Mouse (Mus musculus): Measurements from ENCODE around the gene Reln. TPM values are rescaled to one million over a fixed set of nuclear protein-coding genes. Genes with fewer than 3 reads are reported as not detected.

The Reln gene
- total RNA-seq, 2 experiments from 2014 or later, result 1.6 to 2.0 TPM

GRCm38 (mm10) chr5:21947610-21948381 is 396.7 kb downstream of the Reln start:
- DNase-seq, result no peak
- intact Hi-C loops (cut with DNase I), result no loop called here

GRCm38 (mm10) chr5:21944579-21944978 is 399.9 kb downstream of the Reln start:
- intact Hi-C loops (cut with DNase I), result no loop called here
- no peak for DNase-seq

GRCm38 (mm10) chr5:21939405-21939804 is 405.1 kb downstream of the Reln start:
- intact Hi-C loops (cut with DNase I), result no loop called here
- DNase-seq, result no peak

GRCm38 (mm10) chr5:21938138-21938537 is 406.4 kb downstream of the Reln start:
- intact Hi-C loops (cut with DNase I), result no loop called here
- no peak for DNase-seq

- DNase-seq, result no peak
- intact Hi-C loops (cut with DNase I), result no loop called here
Measured at GRCm38 (mm10) chr5:21936627-21937026, 407.9 kb downstream of the Reln start.

- intact Hi-C loops (cut with DNase I), result no loop called here
- DNase-seq, result no peak
Measured at GRCm38 (mm10) chr5:21936096-21936495, 408.4 kb downstream of the Reln start.

GRCm38 (mm10) chr5:21934811-21935396 is 409.6 kb downstream of the Reln start:
- intact Hi-C loops (cut with DNase I), result no loop called here

GRCm38 (mm10) chr5:21934173-21934698 is 410.3 kb downstream of the Reln start:
- intact Hi-C loops (cut with DNase I), result no loop called here
- no peak for DNase-seq

More at GRCm38 (mm10) chr5:21934811-21935396, 409.6 kb downstream of the Reln start:
- no peak for DNase-seq

- no peak for DNase-seq
- intact Hi-C loops (cut with DNase I), result no loop called here
Measured at GRCm38 (mm10) chr5:21933340-21934075, 411.0 kb downstream of the Reln start.

GRCm38 (mm10) chr5:21931151-21931550 is 413.4 kb downstream of the Reln start:
- no peak for DNase-seq
- intact Hi-C loops (cut with DNase I), result no loop called here

- intact Hi-C loops (cut with DNase I), result no loop called here
Measured at GRCm38 (mm10) chr5:21920310-21920709, 424.2 kb downstream of the Reln start.

GRCm38 (mm10) chr5:21919281-21919780 is 425.2 kb downstream of the Reln start:
- intact Hi-C loops (cut with DNase I), result no loop called here
- no peak for DNase-seq

More at GRCm38 (mm10) chr5:21920310-21920709, 424.2 kb downstream of the Reln start:
- DNase-seq, result no peak

- DNase-seq, result no peak
- intact Hi-C loops (cut with DNase I), result no loop called here
Measured at GRCm38 (mm10) chr5:21915973-21916372, 428.5 kb downstream of the Reln start.

- no peak for DNase-seq
- intact Hi-C loops (cut with DNase I), result no loop called here
Measured at GRCm38 (mm10) chr5:21914776-21915175, 429.7 kb downstream of the Reln start.

GRCm38 (mm10) chr5:21912835-21913530 is 431.5 kb downstream of the Reln start:
- intact Hi-C loops (cut with DNase I), result no loop called here
- DNase-seq, result no peak

- DNase-seq, result no peak
- intact Hi-C loops (cut with DNase I), result no loop called here
Measured at GRCm38 (mm10) chr5:21910726-21911125, 433.8 kb downstream of the Reln start.

- intact Hi-C loops (cut with DNase I), result no loop called here
- DNase-seq, result no peak
Measured at GRCm38 (mm10) chr5:21909713-21910112, 434.8 kb downstream of the Reln start.

GRCm38 (mm10) chr5:21901411-21901810 is 443.1 kb downstream of the Reln start:
- intact Hi-C loops (cut with DNase I), result no loop called here
- DNase-seq, result no peak

- intact Hi-C loops (cut with DNase I), result no loop called here
- DNase-seq, result no peak
Measured at GRCm38 (mm10) chr5:21900891-21901290, 443.6 kb downstream of the Reln start.

- no peak for DNase-seq
- intact Hi-C loops (cut with DNase I), result no loop called here
Measured at GRCm38 (mm10) chr5:21898875-21899274, 445.6 kb downstream of the Reln start.
